26 mouse cellular contexts compared by ENCODE assay signal in genomic region chr9:116834949-116835348, GRCm38 (mm10).
DNase-seq lines count a peak whose midpoint lies in the region; ATAC-seq lines count a peak whose summit lies in the region.
"Had no signal": no experiment of that assay in that cellular context is flagged by ENCODE, and none has a peak within 500 bp of the region (broad histone marks: within the 10 kb centered on the region; RNA-seq: fewer than 3 reads in every experiment).

No protein-coding gene starts in this region.

- H3K4me2 ChIP-seq in hindbrain, embryonic 15.5 days = no peak overlapping the region
- H3K4me2 ChIP-seq in hindbrain, embryonic 14.5 days (replicated peaks) = no peak overlapping the region
- H3K4me2 ChIP-seq in embryonic facial prominence, embryonic 14.5 days (ENCODE audit: low read depth, low read length) = no peak overlapping the region
- H3K4me2 ChIP-seq in limb, embryonic 11.5 days (ENCODE audit: low read depth, severe bottlenecking) = no peak overlapping the region
- H3K4me2 ChIP-seq: kidney, embryonic 15.5 days; liver, embryonic 11.5 days; midbrain, embryonic 11.5 days had no signal

- H3K9me3 ChIP-seq in hindbrain, embryonic 15.5 days = no peaks in the 10 kb centered on the region
- no peaks in the 10 kb centered on the region for H3K9me3 ChIP-seq in hindbrain, embryonic 14.5 days (ENCODE audit: control insufficient read depth, low read length)
- no peaks in the 10 kb centered on the region for H3K9me3 ChIP-seq in embryonic facial prominence, embryonic 14.5 days (ENCODE audit: control insufficient read depth, low read length)
- no peaks in the 10 kb centered on the region for H3K9me3 ChIP-seq in limb, embryonic 11.5 days (ENCODE audit: control insufficient read depth, low read length)
- H3K9me3 ChIP-seq: kidney, embryonic 15.5 days had no signal

- H3K36me3 ChIP-seq in hindbrain, embryonic 15.5 days = no peaks in the 10 kb centered on the region
- no peaks in the 10 kb centered on the region for H3K36me3 ChIP-seq in hindbrain, embryonic 14.5 days (replicated peaks; ENCODE audit: control insufficient read depth, insufficient read depth)
- H3K36me3 ChIP-seq in embryonic facial prominence, embryonic 14.5 days (ENCODE audit: control insufficient read depth, insufficient read depth, low read length) = no peaks in the 10 kb centered on the region
- no peaks in the 10 kb centered on the region for H3K36me3 ChIP-seq in limb, embryonic 11.5 days (ENCODE audit: control insufficient read depth, insufficient read depth, low read length)
- H3K36me3 ChIP-seq: G1E; kidney, embryonic 15.5 days had no signal

- no peak for ATAC-seq in hindbrain, embryonic 15.5 days (ENCODE audit: low FRiP score, low read depth)
- no peak for ATAC-seq in hindbrain, embryonic 14.5 days (ENCODE audit: low FRiP score)
- ATAC-seq in embryonic facial prominence, embryonic 14.5 days (ENCODE audit: low read depth) = peak; percentile 70
- ATAC-seq in limb, embryonic 11.5 days (ENCODE audit: insufficient number of reproducible peaks, low FRiP score, low TSS enrichment, low read depth) = 0 out of 2 replicates have a peak, but pooled peaks have one; percentile 21
- ATAC-seq in frontal cortex, adult (ENCODE audit: low TSS enrichment) = no peak
- ATAC-seq: forebrain, embryonic 14.5 days; intestine, postnatal 0 days; liver, postnatal 0 days; Patski had no signal

- no peaks in the 10 kb centered on the region for H3K27me3 ChIP-seq in hindbrain, embryonic 15.5 days
- no peaks in the 10 kb centered on the region for H3K27me3 ChIP-seq in hindbrain, embryonic 14.5 days (ENCODE audit: control insufficient read depth, insufficient read depth, low read length)
- H3K27me3 ChIP-seq in embryonic facial prominence, embryonic 14.5 days (replicated peaks; ENCODE audit: control insufficient read depth, insufficient read depth, low read length) = no peaks in the 10 kb centered on the region
- H3K27me3 ChIP-seq in limb, embryonic 11.5 days (ENCODE audit: control insufficient read depth, insufficient read depth, low read length) = no peaks in the 10 kb centered on the region
- H3K27me3 ChIP-seq: CH12.LX; kidney, embryonic 15.5 days; Patski had no signal

- 52% methylated on average over 8 of the region's 8 CpGs for WGBS in hindbrain, embryonic 15.5 days
- WGBS in hindbrain, embryonic 14.5 days = 47% methylated on average over 8 of the region's 8 CpGs
- 25% methylated on average over 8 of the region's 8 CpGs for WGBS in embryonic facial prominence, embryonic 14.5 days
- WGBS in limb, embryonic 11.5 days = 33% methylated on average over 8 of the region's 8 CpGs

- no peak overlapping the region for H3K4me3 ChIP-seq in hindbrain, embryonic 15.5 days
- H3K4me3 ChIP-seq in hindbrain, embryonic 14.5 days (replicated peaks; ENCODE audit: low read length) = no peak overlapping the region
- no peak overlapping the region for H3K4me3 ChIP-seq in embryonic facial prominence, embryonic 14.5 days (ENCODE audit: low read depth, low read length)
- H3K4me3 ChIP-seq in limb, embryonic 11.5 days (ENCODE audit: low read depth, low read length) = no peak overlapping the region
- H3K4me3 ChIP-seq: erythroblast, embryonic 14.5 days; kidney, embryonic 15.5 days had no signal

- no peak overlapping the region for H3K9ac ChIP-seq in hindbrain, embryonic 15.5 days
- H3K9ac ChIP-seq in hindbrain, embryonic 14.5 days = no peak overlapping the region
- no peak overlapping the region for H3K9ac ChIP-seq in embryonic facial prominence, embryonic 14.5 days (ENCODE audit: low read depth, low read length)
- no peak overlapping the region for H3K9ac ChIP-seq in limb, embryonic 11.5 days (ENCODE audit: low read length)
- H3K9ac ChIP-seq: kidney, embryonic 15.5 days; liver, postnatal 0 days had no signal

- peaks cover 7% of the 10 kb centered on the region for H3K4me1 ChIP-seq in hindbrain, embryonic 15.5 days (replicated peaks)
- H3K4me1 ChIP-seq in hindbrain, embryonic 14.5 days (replicated peaks; ENCODE audit: control insufficient read depth, insufficient read depth, low read length) = peaks cover 15% of the 10 kb centered on the region; the same call in 1 of the 2 replicates
- H3K4me1 ChIP-seq in embryonic facial prominence, embryonic 14.5 days (ENCODE audit: control insufficient read depth, insufficient read depth, low read length) = peaks cover 5% of the 10 kb centered on the region
- H3K4me1 ChIP-seq in limb, embryonic 11.5 days (ENCODE audit: control insufficient read depth, insufficient read depth, low read length) = peaks cover 3% of the 10 kb centered on the region; the same call in 1 of the 2 replicates

- H3K27ac ChIP-seq in hindbrain, embryonic 15.5 days (replicated peaks) = peak overlapping the region; percentile 34; the same call in 1 of the 2 replicates
- no peak overlapping the region for H3K27ac ChIP-seq in hindbrain, embryonic 14.5 days
- H3K27ac ChIP-seq in embryonic facial prominence, embryonic 14.5 days (replicated peaks; ENCODE audit: low read depth, low read length) = 0 out of 2 replicates have a peak overlapping the region, but pooled peaks have one; percentile 29
- peak overlapping the region; percentile 43 for H3K27ac ChIP-seq in limb, embryonic 11.5 days (replicated peaks; ENCODE audit: low read depth, low read length)
- H3K27ac ChIP-seq: kidney, embryonic 15.5 days; stomach, postnatal 0 days had no signal

- DNase-seq in hindbrain, embryonic 14.5 days (ENCODE audit: low spot score) = no peak
- peak; percentile 68 for DNase-seq in embryonic facial prominence, embryonic 14.5 days (ENCODE audit: low spot score)
- no peak for DNase-seq in limb, embryonic 11.5 days (ENCODE audit: low spot score)
- DNase-seq in ovary, adult 18-20 months (ENCODE audit: low spot score) = no peak
- no peak for DNase-seq in kidney, postnatal 36 days
- DNase-seq: adrenal gland, adult 2 months; B cell, adult 2 months; cerebellum, adult 11 months; gastrocnemius, postnatal 14 days; heart, adult 18-20 months; layer of hippocampus, adult 9-11 months; liver, postnatal 0 days; lung, postnatal 10 days; right cerebral cortex, postnatal 14 days had no signal

Comparison
In these comparisons a context has a peak if more than half of its experiments do, and no peak if none do; other contexts are left out.
1. ATAC-seq: peak in embryonic facial prominence, embryonic 14.5 days (single experiment) and limb, embryonic 11.5 days (single experiment); none in hindbrain, embryonic 15.5 days (single experiment), hindbrain, embryonic 14.5 days (single experiment) and frontal cortex, adult (single experiment).